Mouse (Mus musculus): ENCODE measurements around the gene Stx2.
A peak's percentile ranks its signal among the peaks of the same experiment; 100 is the strongest.

Gene Stx2

DNA sequence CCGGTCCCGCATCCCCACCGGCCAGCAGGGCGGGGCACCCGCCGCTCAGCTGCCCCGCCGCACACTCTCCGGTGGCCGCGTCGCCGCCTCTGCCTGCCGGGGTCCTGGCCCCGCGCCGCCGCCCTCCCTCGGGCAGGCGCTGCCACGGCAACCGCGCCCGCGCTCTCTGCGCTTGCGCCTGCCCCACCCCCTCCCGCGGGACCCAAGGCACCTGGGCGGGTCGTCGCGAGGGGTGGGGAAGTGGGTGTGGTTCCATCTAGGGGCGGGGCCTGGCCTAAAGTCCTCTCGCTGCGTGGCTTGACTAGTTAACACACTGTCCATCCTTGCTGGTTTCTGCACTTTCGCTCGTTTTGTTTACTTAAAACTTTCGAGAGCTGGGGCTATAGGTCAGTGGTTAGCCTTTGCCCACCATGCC, at the start of gene Stx2:
Gene Stx2, minus strand, starts transcription at position 163 of the 415 bp plus-strand sequence.
- peak; percentile 93 to 95 for DNase-seq

DNA sequence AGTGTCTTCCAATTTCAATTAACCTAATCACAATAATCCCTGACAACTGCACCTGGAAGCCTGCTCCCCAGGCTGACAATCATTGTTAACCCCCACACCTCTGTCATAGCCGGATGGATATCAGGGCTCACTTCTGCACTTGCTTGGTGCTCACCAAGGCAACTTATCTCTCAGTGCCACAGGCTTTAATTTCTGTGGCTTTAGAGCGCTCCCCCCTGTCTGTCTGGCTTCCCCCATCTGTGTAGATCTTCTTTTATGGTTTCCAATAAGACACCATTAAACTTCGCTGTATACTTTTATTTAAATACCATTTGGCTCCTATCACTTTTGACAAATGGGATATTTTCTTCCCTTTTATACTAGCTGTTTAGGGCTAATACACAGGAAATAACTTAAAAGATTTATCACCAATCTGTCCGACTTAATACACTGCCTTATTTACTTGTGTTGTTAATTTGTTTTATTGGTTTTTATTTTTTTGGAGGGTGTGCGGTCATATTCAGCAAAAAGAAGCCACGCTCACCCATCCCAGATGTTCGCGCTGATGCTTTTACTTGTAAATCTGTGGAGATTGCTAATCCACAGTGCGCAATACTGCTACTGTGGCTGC, 46.4 kb upstream of the Stx2 start:
- no peak for DNase-seq

DNA sequence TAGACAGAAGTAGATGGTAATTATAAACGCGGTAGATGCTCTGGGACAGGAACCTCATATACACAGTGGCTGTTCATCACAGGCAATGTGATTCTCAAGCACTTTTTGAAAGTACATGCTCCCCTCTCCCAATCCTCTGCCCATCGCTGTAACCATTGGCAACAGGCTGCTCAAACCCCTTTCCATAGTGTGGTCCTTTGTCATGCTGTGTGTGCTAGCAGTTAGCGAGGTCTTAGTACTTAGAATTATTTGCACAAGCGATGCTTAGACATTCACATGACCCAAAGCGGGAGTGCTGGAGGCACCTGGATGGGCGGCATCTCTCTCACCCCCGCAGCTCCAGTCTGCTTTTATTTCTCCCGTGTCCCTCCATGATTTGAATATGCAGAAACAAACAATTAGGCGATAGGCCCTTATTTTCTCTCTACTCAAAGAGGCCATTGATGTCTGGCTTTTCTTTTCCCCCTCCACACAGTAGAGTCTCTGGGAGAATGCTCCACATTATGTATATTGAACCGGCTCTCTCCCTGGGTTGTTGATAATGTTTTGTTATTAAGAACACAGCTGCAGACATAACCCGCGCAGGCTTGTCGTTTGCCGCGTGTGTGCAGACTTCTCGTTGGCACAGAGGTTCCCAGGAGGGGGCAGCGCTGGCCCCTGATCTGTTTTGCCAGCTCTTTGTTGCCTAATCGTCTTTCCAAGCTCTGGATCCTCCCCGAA, 44.4 kb upstream of the Stx2 start:
- no peak for DNase-seq

DNA sequence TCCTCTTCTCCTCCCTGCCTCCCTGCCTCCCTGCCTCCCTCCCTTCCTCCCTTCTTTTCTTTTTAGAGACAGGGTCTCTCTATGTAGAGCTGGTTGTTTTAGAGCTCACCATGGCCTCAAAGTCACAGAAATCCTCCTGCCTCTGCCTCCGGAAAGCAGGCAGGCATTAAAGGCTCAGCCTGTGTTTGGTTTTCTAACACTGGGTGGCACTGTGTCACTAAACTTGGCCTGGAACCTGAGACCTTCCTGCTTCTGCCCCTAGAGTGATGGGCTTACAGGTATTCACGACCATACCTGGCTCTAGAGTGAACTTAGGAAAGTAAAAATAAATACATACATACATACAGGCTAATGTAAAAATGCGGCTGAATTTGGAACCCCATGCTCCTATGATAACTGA, 43.5 kb upstream of the Stx2 start:
- no peak for DNase-seq

DNA sequence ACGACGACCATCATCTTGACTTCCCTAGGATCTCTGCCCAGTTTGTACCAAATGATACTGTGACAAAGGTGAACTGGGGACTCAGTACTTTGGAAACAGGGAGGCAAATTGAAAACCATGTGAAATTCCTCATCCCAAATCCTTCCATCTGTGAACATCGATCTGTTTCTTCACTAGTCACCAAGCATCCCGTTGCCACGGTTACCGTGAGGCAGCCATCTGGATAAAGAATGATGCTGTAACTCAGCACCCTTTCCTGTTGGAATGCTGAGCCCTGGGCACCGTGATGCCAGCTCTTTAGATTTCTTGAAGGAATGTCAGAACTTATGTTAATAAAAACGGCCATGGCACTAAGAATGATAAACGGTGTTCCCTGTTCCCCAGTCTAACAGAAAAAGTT, 41.0 kb upstream of the Stx2 start:
- no peak for DNase-seq

DNA sequence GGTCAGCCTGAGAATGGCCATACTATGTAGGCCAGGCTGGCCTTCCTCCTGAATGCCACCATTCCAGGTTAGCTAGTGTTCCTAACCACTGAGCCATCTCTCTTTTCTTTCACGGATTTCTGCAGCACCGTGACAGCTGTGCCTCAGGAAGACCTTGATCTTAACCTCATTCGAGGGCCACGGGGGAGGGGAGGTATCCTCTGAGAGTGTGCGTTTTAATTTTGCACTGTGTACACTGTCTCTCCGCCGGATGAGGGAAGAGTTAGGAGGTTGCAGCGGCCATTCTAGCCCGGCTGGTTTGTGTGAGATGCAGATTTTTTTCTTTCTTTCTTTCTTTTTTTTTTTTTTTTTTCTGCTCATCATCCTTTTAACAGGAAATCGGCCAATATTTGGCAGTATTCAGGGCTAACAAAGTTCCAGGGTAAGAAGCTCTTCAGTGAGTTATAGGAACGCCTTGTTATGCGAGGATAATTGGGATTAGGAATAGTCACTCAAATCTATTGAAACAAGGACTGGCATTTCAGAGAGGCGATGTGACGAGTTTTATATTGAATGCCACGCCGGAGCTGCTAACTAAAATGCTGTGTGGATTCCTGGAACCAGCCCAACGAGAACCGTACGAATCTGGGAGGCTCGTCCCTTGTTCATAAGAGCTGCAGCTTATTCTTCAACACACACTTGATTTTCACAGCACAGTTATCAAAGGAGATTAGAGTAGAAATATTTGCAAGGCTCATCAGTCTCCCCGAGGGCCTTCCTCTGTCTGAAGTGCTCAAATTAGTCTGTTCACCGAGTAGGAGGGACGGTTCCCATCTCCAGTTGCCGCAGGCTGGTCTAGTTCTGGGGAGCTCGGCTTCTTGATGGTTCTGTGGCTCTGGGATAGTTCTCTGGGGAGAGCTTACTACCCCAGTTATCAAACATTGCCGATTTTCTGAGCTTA, 37.5 kb upstream of the Stx2 start:
- DNase-seq, result no peak

DNA sequence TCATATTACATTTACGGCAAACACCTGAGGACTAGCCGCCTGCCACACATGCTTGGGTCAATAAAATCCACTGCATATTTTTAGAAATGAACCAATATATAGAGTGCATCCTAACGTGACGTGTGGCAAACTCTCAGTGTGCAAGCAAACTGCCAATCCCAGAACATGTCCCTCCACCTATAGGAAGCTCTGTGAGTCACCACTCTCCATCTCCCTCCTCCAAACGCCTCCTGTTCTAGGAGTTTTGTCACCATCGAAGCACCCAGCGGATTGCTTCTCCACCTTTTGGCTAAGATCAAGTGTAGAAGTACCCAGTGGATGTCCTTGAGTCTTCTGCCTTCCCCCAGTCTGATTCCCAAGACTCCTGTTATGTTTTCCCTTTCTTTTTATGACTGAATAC, 29.4 kb upstream of the Stx2 start:
- DNase-seq, result no peak

DNA sequence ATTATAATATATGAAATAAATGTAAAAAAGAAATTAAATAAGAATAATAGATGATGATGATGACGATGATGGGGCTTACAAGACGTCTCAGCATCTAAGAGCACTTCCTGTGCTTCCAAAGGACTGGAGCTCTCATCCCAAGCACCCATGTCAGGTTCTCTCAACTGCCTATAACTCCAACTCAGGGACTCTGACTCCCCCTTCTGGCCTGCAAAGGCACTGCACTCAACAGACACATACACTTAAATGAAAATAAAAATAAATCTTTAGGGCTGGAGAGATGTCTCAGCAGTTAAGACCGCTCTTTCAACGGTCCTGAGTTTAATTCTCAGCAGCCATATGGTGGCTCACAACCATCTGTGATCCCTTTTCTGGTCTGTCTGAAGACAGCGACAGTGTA, 28.3 kb upstream of the Stx2 start:
- DNase-seq, result no peak

DNA sequence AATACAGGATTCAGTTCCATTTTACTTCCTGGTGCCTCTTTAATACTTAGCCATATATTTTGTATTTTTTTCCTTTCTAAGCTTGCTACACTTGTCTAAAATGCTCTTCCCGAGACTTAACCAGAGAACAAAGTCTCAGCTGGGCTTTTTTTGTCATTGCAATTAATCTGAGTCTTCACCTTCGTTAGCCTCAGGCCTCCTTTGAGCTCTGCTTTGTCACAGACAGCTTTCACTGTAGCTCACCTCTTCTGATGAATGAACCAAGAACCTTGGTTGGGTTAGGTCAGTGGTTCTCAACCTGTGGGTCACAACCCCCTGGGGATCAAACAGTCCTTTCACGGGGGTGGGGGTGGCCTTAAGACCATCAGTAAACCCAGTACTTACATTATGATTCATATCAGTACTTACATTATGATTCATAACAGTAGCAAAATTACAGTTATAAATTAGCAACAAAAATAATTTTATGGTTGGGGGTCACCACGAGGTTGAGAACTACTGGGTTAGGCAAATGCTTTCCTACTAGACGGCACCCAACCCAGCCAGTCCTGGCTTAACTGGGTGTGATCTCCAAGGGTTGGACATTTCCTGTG, 20.9 kb upstream of the Stx2 start:
- DNase-seq, result no peak

DNA sequence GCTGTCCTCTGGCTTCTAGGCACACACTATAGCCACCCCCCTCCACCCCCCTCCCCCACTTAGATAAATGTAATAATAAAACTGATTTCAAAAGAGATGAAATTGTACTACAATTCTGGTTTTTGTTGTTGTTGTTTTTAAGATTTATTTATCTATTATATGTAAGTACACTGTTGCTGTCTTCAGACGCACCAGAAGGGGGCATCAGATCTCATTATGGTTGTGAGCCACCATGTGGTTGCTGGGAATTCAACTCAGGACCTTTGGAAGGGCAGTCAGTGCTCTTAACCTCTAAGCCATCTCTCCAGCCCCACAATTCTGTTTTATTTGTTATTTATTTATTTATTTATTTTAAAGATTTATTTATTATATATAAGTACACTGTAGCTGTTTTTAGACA, 18.3 kb upstream of the Stx2 start:
- DNase-seq, result no peak

DNA sequence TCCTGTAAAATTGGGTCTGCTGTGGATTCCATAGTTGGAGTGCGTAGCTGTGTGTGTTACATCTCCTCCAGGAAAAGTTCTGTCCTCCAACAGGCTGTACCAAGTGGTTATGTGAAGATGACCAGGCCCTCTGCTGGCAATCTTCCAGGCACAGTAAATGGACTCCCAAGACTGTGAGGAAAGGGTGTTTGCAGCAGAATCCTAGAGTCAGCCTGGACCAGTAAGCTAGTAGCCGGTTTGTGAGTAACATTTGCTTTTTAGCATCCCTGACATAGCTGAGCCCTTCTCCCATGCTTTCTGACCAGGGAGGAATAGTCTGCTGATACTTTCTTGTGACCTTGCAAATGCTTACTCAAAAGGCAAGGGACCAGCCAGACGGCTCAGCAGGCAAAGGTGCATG, 17.8 kb upstream of the Stx2 start:
- no peak for DNase-seq

DNA sequence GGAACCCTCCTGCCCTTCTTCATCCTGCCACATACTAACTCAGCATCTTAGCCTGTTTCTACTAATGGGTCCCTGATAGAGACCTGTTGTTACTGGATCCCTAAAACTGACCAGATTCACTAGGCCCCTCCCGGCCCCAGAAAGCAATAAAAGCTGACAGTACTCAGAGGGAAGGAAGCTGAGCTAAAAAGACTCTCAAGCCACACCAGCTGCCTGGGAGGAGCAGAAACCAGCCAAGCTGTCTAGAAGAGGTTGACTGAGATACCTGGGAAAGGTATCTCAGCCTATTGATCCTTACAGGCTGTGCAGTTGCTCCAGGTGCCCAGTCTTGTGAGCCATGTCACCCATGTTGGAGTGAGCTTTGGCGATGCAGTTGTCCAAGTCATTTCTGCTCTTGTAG, 17.4 kb upstream of the Stx2 start:
- no peak for DNase-seq

DNA sequence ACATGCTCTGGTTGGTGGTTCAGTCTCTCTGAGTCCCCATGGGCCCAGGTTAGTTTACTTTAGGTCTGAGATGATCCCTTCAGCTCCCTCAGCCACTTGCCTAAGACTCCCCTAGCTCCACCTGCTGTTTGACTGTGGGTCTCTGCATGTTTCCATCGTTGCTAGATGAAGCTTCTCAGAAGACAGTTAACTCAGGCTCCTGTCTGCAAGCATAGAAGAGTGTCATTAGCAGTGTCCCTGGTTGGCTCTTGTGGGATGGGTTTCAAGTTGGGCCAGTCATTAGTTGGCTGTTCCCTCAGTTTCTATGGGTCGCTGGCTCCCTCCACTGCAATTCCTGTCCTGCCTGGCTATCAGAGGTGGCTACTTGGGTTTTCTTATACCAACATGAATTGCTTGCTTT, 16.7 kb upstream of the Stx2 start:
- DNase-seq, result no peak

DNA sequence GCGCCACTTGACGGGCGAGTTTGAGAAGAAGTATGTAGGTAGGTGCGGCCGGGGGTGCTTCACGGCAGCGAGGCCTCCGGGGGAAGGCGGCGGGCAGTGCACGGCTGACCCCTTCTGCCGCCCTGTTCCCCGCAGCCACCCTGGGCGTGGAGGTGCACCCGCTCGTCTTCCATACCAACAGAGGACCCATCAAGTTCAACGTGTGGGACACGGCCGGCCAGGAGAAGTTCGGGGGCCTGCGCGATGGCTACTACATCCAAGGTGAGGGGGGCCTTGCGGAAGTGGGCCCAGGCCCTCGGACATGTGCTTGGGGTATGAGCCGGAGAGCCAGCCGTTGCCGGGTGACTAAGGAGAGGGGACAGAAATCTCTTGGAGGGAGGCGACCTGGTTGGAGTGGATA, 12.4 kb upstream of the Stx2 start:
- no peak for DNase-seq

DNA sequence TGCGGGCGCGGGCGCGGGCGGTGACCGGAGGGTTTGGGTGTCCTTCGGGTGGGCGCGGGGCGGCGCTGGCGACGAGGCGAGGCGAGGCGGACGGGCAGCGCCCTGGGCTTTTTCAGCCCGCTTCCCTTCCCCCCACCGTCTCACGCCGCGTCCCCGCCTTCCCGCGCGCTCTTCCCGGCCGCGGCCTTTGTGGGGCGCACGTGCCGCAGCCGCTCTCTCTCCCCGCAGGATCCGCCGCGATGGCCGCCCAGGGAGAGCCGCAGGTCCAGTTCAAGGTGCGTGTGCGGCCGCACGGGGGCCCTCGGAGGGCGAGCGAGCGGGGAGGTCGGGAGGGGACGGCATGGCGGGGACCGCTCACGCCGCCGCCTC, 11.9 kb upstream of the Stx2 start:
- no peak for DNase-seq

DNA sequence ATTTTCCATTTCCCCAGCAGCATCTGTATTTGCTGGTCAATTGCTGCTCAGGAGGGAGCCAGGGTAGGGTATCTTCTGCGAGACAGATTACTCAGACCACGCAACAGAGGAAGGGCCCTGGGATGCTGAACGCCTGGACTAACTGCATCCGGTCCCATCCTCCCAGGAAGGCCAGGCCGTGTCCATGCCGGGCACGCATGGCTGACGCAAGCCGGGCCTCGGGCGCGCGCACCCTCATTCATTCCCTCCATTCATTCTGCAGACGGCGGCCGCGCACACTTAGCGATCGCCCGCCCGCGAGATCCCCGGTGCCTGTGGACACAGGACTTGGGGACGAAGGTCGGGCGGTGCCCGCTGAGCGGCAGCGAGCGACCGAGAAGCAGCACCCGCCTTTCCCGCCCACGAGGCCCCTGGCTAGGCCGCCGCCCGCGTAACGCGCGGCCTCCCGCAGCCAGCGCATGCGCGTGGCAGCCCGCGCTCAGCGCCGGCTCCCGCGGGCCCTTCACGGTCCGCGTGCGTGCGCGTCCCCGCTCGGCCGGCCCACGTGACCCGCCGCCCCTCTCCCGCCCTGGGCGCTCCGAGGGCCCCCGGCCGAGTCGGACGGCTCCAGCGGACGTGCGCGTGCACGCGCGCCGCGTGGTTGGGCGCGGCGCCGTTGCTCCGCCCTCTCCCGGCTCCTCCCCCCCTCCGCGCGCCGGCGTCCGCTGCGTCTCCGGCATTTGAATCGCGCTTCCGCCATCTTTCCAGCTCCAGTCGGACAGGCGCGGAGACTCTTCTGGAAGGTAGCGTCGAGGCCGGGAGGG, 11.3 kb upstream of the Stx2 start, which contains the start of gene Ran:
Gene Ran, plus strand, starts transcription at position 573 of the 803 bp plus-strand sequence.
- DNase-seq, result peak; percentile 97 to 99

DNA sequence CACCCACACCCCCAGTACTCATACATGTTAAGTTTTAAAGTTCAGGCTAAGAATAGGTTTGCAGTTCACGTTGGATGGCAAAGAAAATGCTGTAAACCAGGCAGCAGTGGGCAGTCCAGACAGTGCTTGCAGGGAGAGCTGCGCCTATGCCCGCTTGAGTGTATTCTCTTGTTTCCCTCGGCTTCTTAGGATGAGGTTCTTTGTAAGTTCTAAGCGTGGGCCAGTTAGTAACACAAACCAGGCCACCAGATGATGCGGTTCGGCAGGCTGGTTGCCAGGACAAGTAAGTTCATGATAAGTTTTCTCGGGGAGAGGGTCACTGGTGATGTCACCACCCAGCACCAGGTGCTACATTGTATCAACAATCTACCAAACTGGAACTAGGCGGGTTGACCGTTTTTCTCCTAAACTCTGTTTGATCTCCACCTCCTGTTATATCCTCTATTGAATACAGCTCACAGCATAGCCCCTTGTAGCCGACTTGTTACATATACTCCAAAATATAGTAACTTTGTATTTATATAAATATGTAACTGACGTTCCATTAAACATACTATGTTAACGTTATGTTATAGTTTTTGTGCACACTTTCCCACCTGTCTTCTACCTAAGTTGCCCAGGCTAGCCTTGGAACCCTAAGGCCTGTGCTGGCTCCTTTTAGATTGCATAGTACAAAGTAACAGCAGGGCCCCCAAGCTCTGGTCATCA, 10.6 kb upstream of the Stx2 start:
- DNase-seq, result no peak

DNA sequence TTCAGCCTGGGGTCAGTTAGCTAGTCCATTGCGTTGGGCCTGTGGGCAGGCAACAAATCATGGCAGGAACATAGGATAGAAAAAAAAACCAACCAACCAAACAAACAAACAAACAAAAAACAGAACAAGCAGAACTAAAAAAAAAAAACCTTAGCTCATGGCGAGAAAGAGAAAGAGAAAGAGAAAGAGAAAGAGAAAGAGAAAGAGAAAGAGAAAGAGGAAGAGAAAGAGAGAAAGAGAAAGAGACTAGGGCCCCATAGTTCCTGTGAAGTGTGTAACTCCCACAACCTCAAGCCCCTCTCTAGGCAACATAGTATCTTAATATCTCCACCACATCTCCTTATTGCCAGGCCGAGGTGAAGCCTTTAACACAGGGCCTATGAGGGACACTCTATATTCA, 8.0 kb upstream of the Stx2 start:
- no peak for DNase-seq

DNA sequence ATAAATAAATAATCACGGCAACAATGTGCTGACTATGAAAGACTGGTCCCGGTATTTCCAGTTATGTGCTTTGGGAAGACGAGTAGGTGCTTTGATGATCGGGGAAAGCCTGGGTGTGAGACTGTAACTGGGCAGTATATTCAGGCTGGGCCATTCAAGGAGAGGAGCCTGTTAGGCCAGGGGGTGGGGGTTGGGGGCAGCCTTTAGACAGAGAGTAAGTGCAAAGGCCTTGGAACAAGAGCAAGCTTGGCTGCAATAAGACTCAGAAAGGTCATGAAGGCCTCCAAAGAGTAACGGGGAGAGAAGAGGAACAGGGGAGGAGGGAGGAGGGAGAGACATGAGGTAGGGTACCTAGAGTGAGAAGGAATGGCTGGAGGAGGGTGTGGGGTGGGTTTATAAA, 7.2 kb upstream of the Stx2 start:
- no peak for DNase-seq

DNA sequence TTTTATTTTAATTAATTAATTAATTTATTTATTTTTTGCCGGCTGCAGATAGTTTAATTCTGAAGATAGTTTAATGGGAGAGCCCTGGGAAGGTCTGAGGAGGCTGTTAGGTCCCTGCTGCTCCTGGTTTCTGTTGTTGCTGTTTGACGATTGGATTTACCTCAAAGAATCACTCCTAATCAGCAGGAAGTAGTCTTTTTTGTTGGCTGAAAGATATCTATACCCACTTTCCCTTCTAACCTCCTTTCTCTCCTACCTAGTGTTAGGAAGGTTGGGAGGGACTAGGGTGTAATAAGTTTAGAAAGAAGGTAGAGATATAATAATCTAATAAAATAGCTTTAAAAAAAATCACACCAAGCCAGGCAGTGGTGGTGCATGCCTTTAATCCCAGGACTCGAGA, 6.6 kb upstream of the Stx2 start:
- no peak for DNase-seq

DNA sequence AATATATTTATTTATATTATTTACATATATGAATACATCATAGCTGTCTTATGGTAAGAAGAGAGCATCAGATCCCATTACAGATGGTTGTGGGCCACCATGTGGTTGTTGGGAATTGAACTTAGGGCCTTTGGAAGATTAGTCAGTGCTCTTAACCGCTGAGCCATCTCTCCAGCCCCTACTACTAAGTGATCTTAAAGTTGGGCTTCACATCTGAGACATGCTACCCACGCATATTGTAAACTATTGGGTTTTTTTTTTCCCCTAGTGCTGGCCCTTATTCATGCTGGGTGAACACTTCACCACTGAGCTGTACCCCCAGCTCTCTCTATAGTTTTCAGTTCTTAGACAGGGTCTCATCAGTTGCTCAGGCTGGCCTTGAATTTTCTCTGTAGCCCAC, 2.6 kb upstream of the Stx2 start:
- DNase-seq, result no peak

DNA sequence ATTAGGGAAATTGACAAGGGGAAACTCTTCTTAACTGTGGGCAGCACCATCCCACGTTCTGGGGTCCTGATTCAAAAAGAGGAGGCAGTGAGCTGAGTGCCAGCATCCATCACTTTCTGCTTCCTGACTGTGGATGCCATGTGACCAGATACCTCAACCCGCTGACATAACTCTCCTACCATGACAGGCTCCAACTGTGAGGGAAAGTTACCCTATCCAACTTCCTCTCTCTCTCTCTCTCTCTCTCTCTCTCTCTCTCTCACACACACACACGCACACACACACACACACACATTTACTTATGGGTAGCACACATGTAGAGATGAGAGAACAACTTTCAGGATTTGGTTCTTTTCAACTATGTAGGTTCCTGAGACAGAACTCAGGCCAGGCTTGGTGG, 1.2 kb upstream of the Stx2 start:
- DNase-seq, result no peak

Data from lung, postnatal 4 days (tissue).